Mouse (Mus musculus): Measurements from ENCODE around the gene Kcna3. TPM values are rescaled to one million over a fixed set of nuclear protein-coding genes. Genes with fewer than 3 reads are reported as not detected.

Gene Kcna3
- polyA plus RNA-seq, 1 experiment from 2014 or later = 17.8 TPM

GRCm38 (mm10) chr3:107076658-107077057 is 40.7 kb downstream of the Kcna3 start:
- Histone ChIP-seq H3K4me2 (ENCODE audit: low read length) (no peak overlapping the region), H3K27ac (ENCODE audit: low read length) (no peak overlapping the region), H3K36me3 (ENCODE audit: control insufficient read depth, insufficient read depth, low read length) (no peaks in the 10 kb centered on the region), H3K9ac (ENCODE audit: low read depth, low read length) (no peak overlapping the region), H3K27me3 (ENCODE audit: control insufficient read depth, insufficient read depth, low read depth, low read length) (no peaks in the 10 kb centered on the region), H3K4me1 (ENCODE audit: control insufficient read depth, insufficient read depth, low read length) (peaks cover 4% of the 10 kb centered on the region; the same call in 1 of the 2 replicates), H3K9me3 (replicated peaks; ENCODE audit: control insufficient read depth, low read length, poor library complexity, severe bottlenecking) (no peaks in the 10 kb centered on the region), H3K4me3 (ENCODE audit: low read depth, low read length) (no peak overlapping the region)
- 88% methylated on average over 3 of the region's 3 CpGs for WGBS
- ATAC-seq = no peak

GRCm38 (mm10) chr3:107077101-107077500 is 41.1 kb downstream of the Kcna3 start:
- WGBS = 95% methylated on average over 2 of the region's 2 CpGs
- H3K9me3 ChIP-seq (replicated peaks; ENCODE audit: control insufficient read depth, low read length, poor library complexity, severe bottlenecking) = no peaks in the 10 kb centered on the region
- H3K4me2 ChIP-seq (ENCODE audit: low read length) = no peak overlapping the region
- H3K4me3 ChIP-seq (ENCODE audit: low read depth, low read length) = no peak overlapping the region
- no peak overlapping the region for H3K27ac ChIP-seq (ENCODE audit: low read length)
- H3K36me3 ChIP-seq (ENCODE audit: control insufficient read depth, insufficient read depth, low read length) = no peaks in the 10 kb centered on the region
- ATAC-seq = no peak
- no peaks in the 10 kb centered on the region for H3K27me3 ChIP-seq (ENCODE audit: control insufficient read depth, insufficient read depth, low read depth, low read length)
- peaks cover 4% of the 10 kb centered on the region; the same call in 1 of the 2 replicates for H3K4me1 ChIP-seq (ENCODE audit: control insufficient read depth, insufficient read depth, low read length)
- H3K9ac ChIP-seq (ENCODE audit: low read depth, low read length) = no peak overlapping the region

DNA sequence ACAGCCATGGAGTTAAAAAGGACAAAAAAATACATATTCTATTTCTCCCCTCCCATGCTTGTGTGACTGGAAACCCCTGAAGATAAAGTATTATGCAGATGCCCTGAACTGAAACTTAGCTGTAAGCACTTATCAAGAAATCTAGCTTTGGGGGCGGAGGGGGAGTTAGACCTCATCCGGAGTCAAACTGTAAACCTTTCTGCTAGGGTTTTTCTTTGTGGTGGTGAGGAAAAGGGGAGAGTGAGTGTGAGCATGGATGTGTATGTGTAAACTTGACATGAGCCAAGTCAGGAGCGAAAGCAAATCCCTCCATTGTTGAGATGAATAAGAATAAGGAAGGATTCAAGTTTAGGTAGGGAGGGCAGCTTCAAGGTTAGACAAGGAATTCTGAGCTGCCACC is 44.8 kb downstream of the Kcna3 start:
- WGBS = 76% methylated on average over 3 of the region's 3 CpGs
- no peak overlapping the region for H3K9ac ChIP-seq (ENCODE audit: low read depth, low read length)
- H3K9me3 ChIP-seq (replicated peaks; ENCODE audit: control insufficient read depth, low read length, poor library complexity, severe bottlenecking) = no peaks in the 10 kb centered on the region
- no peak for ATAC-seq
- no peak overlapping the region for H3K4me2 ChIP-seq (ENCODE audit: low read length)
- H3K4me1 ChIP-seq (ENCODE audit: control insufficient read depth, insufficient read depth, low read length) = peaks cover 4% of the 10 kb centered on the region; the same call in 1 of the 2 replicates
- H3K4me3 ChIP-seq (ENCODE audit: low read depth, low read length) = no peak overlapping the region
- no peak overlapping the region for H3K27ac ChIP-seq (ENCODE audit: low read length)
- no peaks in the 10 kb centered on the region for H3K36me3 ChIP-seq (ENCODE audit: control insufficient read depth, insufficient read depth, low read length)
- H3K27me3 ChIP-seq (ENCODE audit: control insufficient read depth, insufficient read depth, low read depth, low read length) = no peaks in the 10 kb centered on the region

GRCm38 (mm10) chr3:107081227-107081626 is 45.3 kb downstream of the Kcna3 start:
- Histone ChIP-seq H3K9me3 (replicated peaks; ENCODE audit: control insufficient read depth, low read length, poor library complexity, severe bottlenecking) (no peaks in the 10 kb centered on the region), H3K27ac (ENCODE audit: low read length) (no peak overlapping the region), H3K9ac (ENCODE audit: low read depth, low read length) (no peak overlapping the region), H3K27me3 (ENCODE audit: control insufficient read depth, insufficient read depth, low read depth, low read length) (no peaks in the 10 kb centered on the region), H3K36me3 (ENCODE audit: control insufficient read depth, insufficient read depth, low read length) (no peaks in the 10 kb centered on the region), H3K4me3 (ENCODE audit: low read depth, low read length) (no peak overlapping the region), H3K4me2 (ENCODE audit: low read length) (no peak overlapping the region), H3K4me1 (ENCODE audit: control insufficient read depth, insufficient read depth, low read length) (peaks cover 4% of the 10 kb centered on the region; the same call in 1 of the 2 replicates)
- peak; percentile 48; the same call in 1 of the 2 replicates for ATAC-seq
- WGBS = 18% methylated on average over 3 of the region's 3 CpGs

- Histone ChIP-seq H3K27ac (ENCODE audit: low read length) (no peak overlapping the region), H3K27me3 (ENCODE audit: control insufficient read depth, insufficient read depth, low read depth, low read length) (no peaks in the 10 kb centered on the region), H3K9me3 (replicated peaks; ENCODE audit: control insufficient read depth, low read length, poor library complexity, severe bottlenecking) (no peaks in the 10 kb centered on the region), H3K4me2 (ENCODE audit: low read length) (no peak overlapping the region), H3K4me3 (ENCODE audit: low read depth, low read length) (no peak overlapping the region), H3K9ac (ENCODE audit: low read depth, low read length) (no peak overlapping the region), H3K4me1 (ENCODE audit: control insufficient read depth, insufficient read depth, low read length) (peaks cover 4% of the 10 kb centered on the region; the same call in 1 of the 2 replicates), H3K36me3 (ENCODE audit: control insufficient read depth, insufficient read depth, low read length) (no peaks in the 10 kb centered on the region)
- no peak for ATAC-seq
- WGBS = 80% methylated on average over 3 of the region's 3 CpGs
Observed at GRCm38 (mm10) chr3:107084586-107084985, 48.6 kb downstream of the Kcna3 start.

GRCm38 (mm10) chr3:107087410-107087809 is 51.4 kb downstream of the Kcna3 start:
- no peak overlapping the region for H3K27ac ChIP-seq (ENCODE audit: low read length)
- no peak overlapping the region for H3K9ac ChIP-seq (ENCODE audit: low read depth, low read length)
- ATAC-seq = no peak
- H3K4me3 ChIP-seq (ENCODE audit: low read depth, low read length) = no peak overlapping the region
- no peak overlapping the region for H3K4me2 ChIP-seq (ENCODE audit: low read length)
- no peaks in the 10 kb centered on the region for H3K27me3 ChIP-seq (ENCODE audit: control insufficient read depth, insufficient read depth, low read depth, low read length)
- H3K9me3 ChIP-seq (replicated peaks; ENCODE audit: control insufficient read depth, low read length, poor library complexity, severe bottlenecking) = no peaks in the 10 kb centered on the region
- no peaks in the 10 kb centered on the region for H3K36me3 ChIP-seq (ENCODE audit: control insufficient read depth, insufficient read depth, low read length)
- WGBS = 94% methylated on average over 4 of the region's 4 CpGs
- H3K4me1 ChIP-seq (ENCODE audit: control insufficient read depth, insufficient read depth, low read length) = no peaks in the 10 kb centered on the region

Other genes starting within 250 kb of the Kcna3 start
- 3.3 and 5.0 TPM in 2 replicates for gene Cd53, start 246.0 kb upstream of the Kcna3 start, polyA plus RNA-seq (2015; fragmentation: Nextera tagmentation; extraction: Ambion mirVana)
- gene Olfr266, start 209.9 kb upstream of the Kcna3 start, polyA plus RNA-seq (2015; fragmentation: Nextera tagmentation; extraction: Ambion mirVana) = not detected in 2 replicates
- 1.6 TPM in 2 replicates for gene Kcna2, start 65.0 kb downstream of the Kcna3 start, polyA plus RNA-seq (2015; fragmentation: Nextera tagmentation; extraction: Ambion mirVana)
- gene Kcna10, start 146.9 kb downstream of the Kcna3 start, polyA plus RNA-seq (2015; fragmentation: Nextera tagmentation; extraction: Ambion mirVana) = not detected in 2 replicates
- gene Cym, start 185.6 kb downstream of the Kcna3 start, polyA plus RNA-seq (2015; fragmentation: Nextera tagmentation; extraction: Ambion mirVana) = 0.22 and 0.34 TPM in 2 replicates
- not detected in 2 replicates for gene A630076J17Rik, start 194.4 kb downstream of the Kcna3 start, polyA plus RNA-seq (2015; fragmentation: Nextera tagmentation; extraction: Ambion mirVana)
- gene Prok1, start 203.5 kb downstream of the Kcna3 start, polyA plus RNA-seq (2015; fragmentation: Nextera tagmentation; extraction: Ambion mirVana) = 0.07 and 0.08 TPM in 2 replicates
- gene Lamtor5, start 242.7 kb downstream of the Kcna3 start, polyA plus RNA-seq (2015; fragmentation: Nextera tagmentation; extraction: Ambion mirVana) = 175 and 178 TPM in 2 replicates

All from midbrain, embryonic 16.5 days (tissue).